Mouse (Mus musculus) midbrain, postnatal 0 days (tissue): Measurements from ENCODE around the gene Scpep1. TPM values are rescaled to one million over a fixed set of nuclear protein-coding genes. Genes with fewer than 3 reads are reported as not detected.

ENCODE experiments used
- ATAC-seq: fragments of 200-750 bp; cut with Nextera tagmentation; 2 replicates; pipeline ENCODE4 v1.8.0; 2017; ENCODE audit warnings: moderate number of reproducible peaks, mild to moderate bottlenecking, moderate TSS enrichment, moderate library complexity; ENCODE audit not compliant: low FRiP score
- DNase-seq: peaks from one replicate; pipeline ENCODE4 v3.0.0-alpha.2; 2015; ENCODE audit warnings: low spot score
- H3K27ac ChIP-seq: fragments of 300-500 bp; sonication (generic); 2 replicates; pipeline ENCODE4 v1.5.1; 2014; ENCODE audit warnings: low read depth, mild to moderate bottlenecking, low read length, mixed read lengths
- H3K27me3 ChIP-seq: fragments of 300-500 bp; sonication (generic); 2 replicates; pipeline ENCODE4 v1.6.1; 2014; ENCODE audit warnings: low read length, control low read depth, mixed read lengths; ENCODE audit not compliant: insufficient read depth
- H3K36me3 ChIP-seq: fragments of 300-500 bp; sonication (generic); 2 replicates; pipeline ENCODE4 v1.6.1; 2014; ENCODE audit warnings: low read length, control low read depth, mixed read lengths; ENCODE audit not compliant: insufficient read depth
- H3K4me1 ChIP-seq: fragments of 300-500 bp; sonication (generic); 2 replicates; pipeline ENCODE4 v1.6.1; 2014; ENCODE audit warnings: mild to moderate bottlenecking, control low read depth, antibody characterized with exemption, low read length, mixed read lengths; ENCODE audit not compliant: insufficient read depth
- H3K4me2 ChIP-seq: fragments of 300-500 bp; sonication (generic); 2 replicates; pipeline ENCODE4 v1.6.1; 2014; ENCODE audit warnings: low read depth, mild to moderate bottlenecking, low read length, mixed read lengths; ENCODE audit not compliant: poor library complexity, severe bottlenecking
- H3K4me3 ChIP-seq: fragments of 300-500 bp; sonication (generic); 2 replicates; pipeline ENCODE4 v1.5.1; 2014; ENCODE audit warnings: low read depth, mild to moderate bottlenecking, low read length, moderate library complexity
- H3K9ac ChIP-seq: fragments of 300-500 bp; sonication (generic); replicated peaks from 2 replicates; pipeline ENCODE4 v1.6.1; 2014; ENCODE audit warnings: mild to moderate bottlenecking, low read length, moderate library complexity, mixed read lengths; ENCODE audit not compliant: poor library complexity, severe bottlenecking
- H3K9me3 ChIP-seq: fragments of 300-500 bp; sonication (generic); 2 replicates; pipeline ENCODE4 v1.6.1; 2016; ENCODE audit warnings: low read length, control low read depth
- CTCF ChIP-seq: IDR thresholded peaks from 2 replicates; pipeline ENCODE4 v1.5.1; 2016; ENCODE audit warnings: antibody characterized with exemption, mild to moderate bottlenecking
- WGBS: fragments of 180-500 bp; shearing (Covaris S2); extraction: QIAGEN DNeasy Blood & Tissue Kit; methylation state at CpG from one replicate; pipeline ENCODE4 v1.1.7; 2014; 5-methylcytosine and 5-hydroxymethylcytosine counted together
- polyA plus RNA-seq: library from polyadenylated mRNA; unstranded; fragments of >200 nt; fragmentation: Nextera tagmentation; extraction: Ambion mirVana; gene quantifications from 2 replicates; pipeline ENCODE4 v1.2.1, GENCODE M21; 2015
- total RNA-seq: library from RNA; depleted of rRNA; stranded (reverse); fragments of >200 nt; gene quantifications from 2 replicates; pipeline ENCODE4 v1.2.3, GENCODE M21; 2014

The Scpep1 gene
- total and polyA plus RNA-seq, 2 experiments from 2014 or later: 27.2 to 37.1 TPM

DNA sequence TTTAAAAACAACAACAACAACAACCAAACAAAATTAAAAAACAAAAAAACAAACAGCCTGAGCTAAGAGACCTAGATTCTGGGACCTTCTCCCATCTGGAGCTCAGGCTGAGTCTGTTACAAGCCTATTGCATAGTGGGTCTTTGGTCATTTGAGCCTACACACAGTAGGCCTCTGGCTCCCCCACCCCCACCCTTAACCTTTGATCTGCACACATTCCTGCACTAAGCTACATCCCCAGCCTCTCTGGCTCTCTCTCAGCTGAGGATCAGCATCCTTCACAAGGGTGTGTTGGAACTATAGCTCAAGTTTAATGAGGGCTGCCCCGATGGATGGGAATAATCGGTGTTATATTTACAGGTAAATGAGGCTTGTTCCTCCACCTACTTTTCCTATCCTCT is 40.4 kb upstream of the Scpep1 start:
- Histone ChIP-seq H3K4me2 (no peak overlapping the region), H3K36me3 (peaks cover 6% of the 10 kb centered on the region), H3K9me3 (no peaks in the 10 kb centered on the region), H3K4me1 (no peaks in the 10 kb centered on the region), H3K4me3 (no peak overlapping the region), H3K27ac (no peak overlapping the region), H3K27me3 (peaks cover 18% of the 10 kb centered on the region), H3K9ac (no peak overlapping the region)
- ATAC-seq (no peak), DNase-seq (no peak)
- TF ChIP-seq CTCF: no peak
- 84% methylated on average over 2 of the region's 2 CpGs for WGBS

- no peak for TF ChIP-seq CTCF
- peaks cover 12% of the 10 kb centered on the region for H3K27me3 ChIP-seq
- WGBS: 89% methylated on average over 7 of the region's 7 CpGs
- DNase-seq: no peak
- H3K4me1 ChIP-seq: no peaks in the 10 kb centered on the region
- no peak overlapping the region for H3K9ac ChIP-seq
- H3K36me3 ChIP-seq: peaks cover 6% of the 10 kb centered on the region
- no peak overlapping the region for H3K27ac ChIP-seq
- ATAC-seq: no peak
- H3K4me3 ChIP-seq: no peak overlapping the region
- H3K9me3 ChIP-seq: no peaks in the 10 kb centered on the region
- no peak overlapping the region for H3K4me2 ChIP-seq
Measured at GRCm38 (mm10) chr11:88994492-88994891, 39.2 kb upstream of the Scpep1 start.

- DNase-seq (peak; percentile 42), ATAC-seq (no peak)
- H3K4me1 ChIP-seq: no peaks in the 10 kb centered on the region
- no peak overlapping the region for H3K27ac ChIP-seq
- H3K9me3 ChIP-seq: no peaks in the 10 kb centered on the region
- no peak overlapping the region for H3K9ac ChIP-seq
- H3K27me3 ChIP-seq: peaks cover 7% of the 10 kb centered on the region; the same call in 1 of the 2 replicates
- H3K4me2 ChIP-seq: no peak overlapping the region
- WGBS: 19% methylated on average over 5 of the region's 5 CpGs
- peak; percentile 63 for TF ChIP-seq CTCF
- H3K36me3 ChIP-seq: peaks cover 6% of the 10 kb centered on the region
- no peak overlapping the region for H3K4me3 ChIP-seq
Measured at GRCm38 (mm10) chr11:88993625-88994024, 38.4 kb upstream of the Scpep1 start.

DNA sequence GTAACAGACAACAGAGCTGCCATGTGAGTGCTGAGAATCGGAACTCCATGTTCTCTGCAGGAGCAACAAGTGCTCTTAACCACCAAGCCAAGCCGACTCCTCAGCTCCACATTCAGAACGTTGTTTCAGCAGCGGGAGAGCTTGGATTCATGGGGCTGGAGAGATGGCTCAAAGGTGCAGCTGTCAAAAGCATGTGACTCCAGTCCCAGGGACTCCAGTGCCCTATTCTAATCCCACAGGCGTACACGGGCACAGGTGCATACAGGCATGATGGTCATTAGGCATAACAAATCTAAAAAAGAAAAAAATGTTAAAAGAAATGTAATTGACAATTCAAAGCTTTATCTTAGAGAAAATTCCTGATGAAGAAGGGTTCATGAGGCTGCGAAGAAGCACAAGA is 37.9 kb upstream of the Scpep1 start:
- WGBS: 55% methylated on average over 7 of the region's 7 CpGs
- DNase-seq: no peak
- no peaks in the 10 kb centered on the region for H3K4me1 ChIP-seq

GRCm38 (mm10) chr11:88989530-88989929 is 34.3 kb upstream of the Scpep1 start:
- H3K9me3 ChIP-seq: no peaks in the 10 kb centered on the region
- no peak overlapping the region for H3K27ac ChIP-seq
- 72% methylated on average over 5 of the region's 5 CpGs for WGBS
- DNase-seq (peak; percentile 42), ATAC-seq (no peak)
- H3K9ac ChIP-seq: no peak overlapping the region
- H3K4me1 ChIP-seq: no peaks in the 10 kb centered on the region
- H3K27me3 ChIP-seq: no peaks in the 10 kb centered on the region
- peak; percentile 66 for TF ChIP-seq CTCF
- H3K4me2 ChIP-seq: no peak overlapping the region
- no peak overlapping the region for H3K4me3 ChIP-seq
- H3K36me3 ChIP-seq: peaks cover 26% of the 10 kb centered on the region

More for the DNA sequence above, 37.9 kb upstream of the Scpep1 start:
- Histone ChIP-seq H3K4me3 (no peak overlapping the region), H3K4me2 (no peak overlapping the region), H3K27ac (no peak overlapping the region), H3K27me3 (peaks cover 4% of the 10 kb centered on the region; the same call in 1 of the 2 replicates), H3K9ac (no peak overlapping the region), H3K9me3 (no peaks in the 10 kb centered on the region), H3K36me3 (peaks cover 10% of the 10 kb centered on the region)
- ATAC-seq: no peak
- TF ChIP-seq CTCF: no peak

GRCm38 (mm10) chr11:88988956-88989355 is 33.7 kb upstream of the Scpep1 start:
- Histone ChIP-seq H3K4me1 (no peaks in the 10 kb centered on the region), H3K27ac (no peak overlapping the region), H3K4me3 (no peak overlapping the region), H3K9ac (no peak overlapping the region), H3K36me3 (peaks cover 30% of the 10 kb centered on the region), H3K27me3 (no peaks in the 10 kb centered on the region), H3K4me2 (no peak overlapping the region), H3K9me3 (no peaks in the 10 kb centered on the region)
- TF ChIP-seq CTCF: no peak
- ATAC-seq (no peak), DNase-seq (no peak)
- WGBS: 77% methylated on average over 5 of the region's 5 CpGs
